Mouse (Mus musculus) heart, embryonic 11.5 days (tissue): Measurements from ENCODE around the gene Kdelr3. TPM values are rescaled to one million over a fixed set of nuclear protein-coding genes. Genes with fewer than 3 reads are reported as not detected.

ENCODE experiments used
- ATAC-seq: fragments of 200-750 bp; cut with Nextera tagmentation; replicated peaks from 2 replicates; pipeline ENCODE4 v1.8.0; 2017; ENCODE audit warnings: moderate library complexity; ENCODE audit not compliant: insufficient number of reproducible peaks, low FRiP score, low TSS enrichment
- H3K27ac ChIP-seq: fragments of 300-500 bp; sonication (generic); 2 replicates; pipeline ENCODE4 v1.5.1; 2014; ENCODE audit warnings: mild to moderate bottlenecking, low read depth, low read length
- H3K27me3 ChIP-seq: fragments of 300-500 bp; sonication (generic); 2 replicates; pipeline ENCODE4 v1.6.1; 2014; ENCODE audit warnings: mild to moderate bottlenecking, low read length, mixed read lengths; ENCODE audit not compliant: control insufficient read depth, insufficient read depth
- H3K36me3 ChIP-seq: fragments of 300-500 bp; sonication (generic); 2 replicates; pipeline ENCODE4 v1.6.1; 2014; ENCODE audit warnings: mild to moderate bottlenecking, low read length, moderate library complexity, mixed read lengths; ENCODE audit not compliant: control insufficient read depth, insufficient read depth
- H3K4me1 ChIP-seq: fragments of 300-500 bp; sonication (generic); 2 replicates; pipeline ENCODE4 v1.6.1; 2014; ENCODE audit warnings: low read length; ENCODE audit not compliant: control insufficient read depth, insufficient read depth
- H3K4me2 ChIP-seq: fragments of 300-500 bp; sonication (generic); 2 replicates; pipeline ENCODE4 v1.6.1; 2014; ENCODE audit warnings: mild to moderate bottlenecking, moderate library complexity
- H3K4me3 ChIP-seq: fragments of 300-500 bp; sonication (generic); 2 replicates; pipeline ENCODE4 v1.5.1; 2014; ENCODE audit warnings: low read depth, low read length
- H3K9ac ChIP-seq: fragments of 300-500 bp; sonication (generic); 2 replicates; pipeline ENCODE4 v1.6.1; 2014; ENCODE audit warnings: mild to moderate bottlenecking, low read depth, low read length, moderate library complexity
- H3K9me3 ChIP-seq: fragments of 300-500 bp; sonication (generic); replicated peaks from 2 replicates; pipeline ENCODE4 v1.6.1; 2016; ENCODE audit warnings: low read length; ENCODE audit not compliant: control insufficient read depth
- WGBS: fragments of 180-500 bp; shearing (Covaris S2); extraction: QIAGEN DNeasy Blood & Tissue Kit; methylation state at CpG from one replicate; pipeline ENCODE4 v1.1.7; 2014; ENCODE audit not compliant: insufficient replicate concordance; 5-methylcytosine and 5-hydroxymethylcytosine counted together
- microRNA-seq: library from miRNA; unstranded; fragments of <30 nt; microRNA quantifications from one replicate; pipeline ENCODE4, GENCODE M21; 2016; ENCODE audit warnings: borderline number of aligned reads
- polyA plus RNA-seq: library from polyadenylated mRNA; unstranded; fragments of >200 nt; fragmentation: Nextera tagmentation; extraction: Ambion mirVana; gene quantifications from 2 replicates; pipeline ENCODE4 v1.2.1, GENCODE M21; 2014

Kdelr3 gene
- polyA plus RNA-seq, 1 experiment from 2014 or later, result 33.4 TPM

- Histone ChIP-seq H3K27ac (no peak overlapping the region), H3K4me3 (no peak overlapping the region), H3K36me3 (no peaks in the 10 kb centered on the region), H3K27me3 (no peaks in the 10 kb centered on the region), H3K9ac (no peak overlapping the region), H3K4me2 (no peak overlapping the region), H3K9me3 (no peaks in the 10 kb centered on the region), H3K4me1 (no peaks in the 10 kb centered on the region)
- ATAC-seq, result no peak
- 42% methylated on average over 1 of the region's 1 CpGs for WGBS
Observed at GRCm38 (mm10) chr15:79575543-79576222, 59.5 kb downstream of the Kdelr3 start.

- WGBS, result 83% methylated on average over 2 of the region's 2 CpGs
- ATAC-seq, result no peak
- Histone ChIP-seq H3K4me2 (no peak overlapping the region), H3K9me3 (no peaks in the 10 kb centered on the region), H3K27me3 (no peaks in the 10 kb centered on the region), H3K9ac (no peak overlapping the region), H3K36me3 (no peaks in the 10 kb centered on the region), H3K4me3 (no peak overlapping the region), H3K4me1 (no peaks in the 10 kb centered on the region), H3K27ac (no peak overlapping the region)
Observed at GRCm38 (mm10) chr15:79576947-79577346, 60.7 kb downstream of the Kdelr3 start.

Small RNA genes within 50 kb of the gene (microRNA-seq; reads per million reads assigned to microRNA genes)
- not detected for gene Gm44302

Other genes starting within 250 kb of the Kdelr3 start
- gene Baiap2l2, start 230.9 kb upstream of the Kdelr3 start, polyA plus RNA-seq, result 11.1 and 14.0 TPM in 2 replicates
- 11.6 and 12.9 TPM in 2 replicates for gene Pla2g6, start 188.0 kb upstream of the Kdelr3 start, polyA plus RNA-seq
- 3.0 and 3.3 TPM in 2 replicates for gene Maff, start 169.8 kb upstream of the Kdelr3 start, polyA plus RNA-seq
- 55.0 and 56.5 TPM in 2 replicates for gene Tmem184b, start 112.8 kb upstream of the Kdelr3 start, polyA plus RNA-seq
- 73.2 and 91.0 TPM in 2 replicates for gene Csnk1e, start 60.8 kb upstream of the Kdelr3 start, polyA plus RNA-seq
- 0.20 TPM in 1 of 2 replicates, not detected in the other for gene Kcnj4, start 11.2 kb upstream of the Kdelr3 start, polyA plus RNA-seq
- 50.6 and 60.1 TPM in 2 replicates for gene Ddx17, start 30.3 kb downstream of the Kdelr3 start, polyA plus RNA-seq
- 1.4 and 1.5 TPM in 2 replicates for gene Dmc1, start 88.7 kb downstream of the Kdelr3 start, polyA plus RNA-seq
- gene Fam227a, start 142.5 kb downstream of the Kdelr3 start, polyA plus RNA-seq, result 0.87 and 1.7 TPM in 2 replicates
- gene Cby1, start 142.8 kb downstream of the Kdelr3 start, polyA plus RNA-seq, result 38.2 and 45.4 TPM in 2 replicates
- 260 and 273 TPM in 2 replicates for gene Tomm22, start 154.4 kb downstream of the Kdelr3 start, polyA plus RNA-seq
- gene Josd1, start 171.5 kb downstream of the Kdelr3 start, polyA plus RNA-seq, result 10.9 and 15.3 TPM in 2 replicates
- 22.7 and 26.3 TPM in 2 replicates for gene Gtpbp1, start 174.4 kb downstream of the Kdelr3 start, polyA plus RNA-seq
- gene Sun2, start 226.1 kb downstream of the Kdelr3 start, polyA plus RNA-seq, result 3.7 and 4.9 TPM in 2 replicates